Mouse (Mus musculus) midbrain, postnatal 0 days (tissue): ENCODE measurements around the gene Dpp7. TPM values are rescaled to one million over a fixed set of nuclear protein-coding genes. Genes with fewer than 3 reads are reported as not detected.

Experiments
- ATAC-seq: fragments of 200-750 bp; cut with Nextera tagmentation; 2 replicates; pipeline ENCODE4 v1.8.0; 2017; ENCODE audit warnings: moderate number of reproducible peaks, mild to moderate bottlenecking, moderate TSS enrichment, moderate library complexity; ENCODE audit not compliant: low FRiP score
- DNase-seq: peaks from one replicate; pipeline ENCODE4 v3.0.0-alpha.2; 2015; ENCODE audit warnings: low spot score
- H3K27ac ChIP-seq: fragments of 300-500 bp; sonication (generic); 2 replicates; pipeline ENCODE4 v1.5.1; 2014; ENCODE audit warnings: low read depth, mild to moderate bottlenecking, low read length, mixed read lengths
- H3K27me3 ChIP-seq: fragments of 300-500 bp; sonication (generic); 2 replicates; pipeline ENCODE4 v1.6.1; 2014; ENCODE audit warnings: low read length, control low read depth, mixed read lengths; ENCODE audit not compliant: insufficient read depth
- H3K36me3 ChIP-seq: fragments of 300-500 bp; sonication (generic); 2 replicates; pipeline ENCODE4 v1.6.1; 2014; ENCODE audit warnings: low read length, control low read depth, mixed read lengths; ENCODE audit not compliant: insufficient read depth
- H3K4me1 ChIP-seq: fragments of 300-500 bp; sonication (generic); 2 replicates; pipeline ENCODE4 v1.6.1; 2014; ENCODE audit warnings: mild to moderate bottlenecking, control low read depth, antibody characterized with exemption, low read length, mixed read lengths; ENCODE audit not compliant: insufficient read depth
- H3K4me2 ChIP-seq: fragments of 300-500 bp; sonication (generic); 2 replicates; pipeline ENCODE4 v1.6.1; 2014; ENCODE audit warnings: low read depth, mild to moderate bottlenecking, low read length, mixed read lengths; ENCODE audit not compliant: poor library complexity, severe bottlenecking
- H3K4me3 ChIP-seq: fragments of 300-500 bp; sonication (generic); 2 replicates; pipeline ENCODE4 v1.5.1; 2014; ENCODE audit warnings: low read depth, mild to moderate bottlenecking, low read length, moderate library complexity
- H3K9ac ChIP-seq: fragments of 300-500 bp; sonication (generic); replicated peaks from 2 replicates; pipeline ENCODE4 v1.6.1; 2014; ENCODE audit warnings: mild to moderate bottlenecking, low read length, moderate library complexity, mixed read lengths; ENCODE audit not compliant: poor library complexity, severe bottlenecking
- H3K9me3 ChIP-seq: fragments of 300-500 bp; sonication (generic); 2 replicates; pipeline ENCODE4 v1.6.1; 2016; ENCODE audit warnings: low read length, control low read depth
- CTCF ChIP-seq: IDR thresholded peaks from 2 replicates; pipeline ENCODE4 v1.5.1; 2016; ENCODE audit warnings: antibody characterized with exemption, mild to moderate bottlenecking
- WGBS: fragments of 180-500 bp; shearing (Covaris S2); extraction: QIAGEN DNeasy Blood & Tissue Kit; methylation state at CpG from one replicate; pipeline ENCODE4 v1.1.7; 2014; 5-methylcytosine and 5-hydroxymethylcytosine counted together
- polyA plus RNA-seq: library from polyadenylated mRNA; unstranded; fragments of >200 nt; fragmentation: Nextera tagmentation; extraction: Ambion mirVana; gene quantifications from 2 replicates; pipeline ENCODE4 v1.2.1, GENCODE M21; 2015
- total RNA-seq: library from RNA; depleted of rRNA; stranded (reverse); fragments of >200 nt; gene quantifications from 2 replicates; pipeline ENCODE4 v1.2.3, GENCODE M21; 2014

Dpp7 gene
- total and polyA plus RNA-seq, 2 experiments from 2014 or later: 14.9 to 22.7 TPM

DNA sequence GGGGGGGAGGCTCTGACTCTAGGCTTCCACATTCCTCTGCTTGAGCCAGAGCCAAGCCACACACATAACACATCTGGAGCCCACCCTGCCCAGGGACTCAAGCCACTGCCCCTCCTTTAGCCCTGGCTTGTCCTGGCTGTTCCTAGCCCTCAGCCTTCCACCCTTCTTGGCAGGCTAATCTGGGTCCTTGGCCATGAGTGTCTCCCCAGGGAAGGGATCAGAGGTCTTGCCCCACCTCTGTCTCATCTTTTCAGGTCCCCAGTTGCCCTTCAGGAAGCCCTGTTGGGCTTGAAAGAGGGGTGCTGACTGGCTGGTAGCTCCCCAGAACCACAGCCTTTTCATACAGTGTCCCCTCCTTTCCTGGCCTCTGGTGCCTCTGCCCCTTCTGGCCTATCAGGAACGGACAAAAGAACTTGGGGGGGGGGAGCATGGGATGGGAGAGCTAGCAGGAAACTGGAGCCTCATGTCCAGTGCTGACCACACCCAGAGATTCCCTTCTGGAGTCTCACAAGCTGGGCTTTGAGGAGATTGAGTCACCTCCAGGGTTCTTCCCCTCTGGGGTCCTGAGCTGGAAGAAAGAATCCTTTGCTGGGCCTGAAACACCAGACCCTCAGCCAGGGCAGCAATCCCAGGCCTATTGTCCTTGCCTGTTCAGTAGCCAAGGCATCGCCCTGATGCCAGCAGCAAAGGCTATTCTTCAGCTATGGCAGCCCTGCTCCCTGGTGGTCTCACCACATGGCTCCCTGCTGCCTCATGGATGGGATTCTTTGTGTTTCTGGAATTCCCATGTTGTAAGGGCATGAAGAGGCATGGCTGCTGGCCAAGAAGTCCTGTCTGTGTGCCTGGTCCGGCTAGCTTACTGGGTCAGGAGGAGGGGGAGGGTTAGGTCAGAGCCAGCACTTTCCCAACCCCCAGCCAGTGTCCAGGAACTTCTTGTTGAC is 38.4 kb upstream of the Dpp7 start:
- Histone ChIP-seq H3K4me1 (0 out of 2 replicates have a peak, but pooled peaks cover 8% of the 10 kb centered on the region), H3K9ac (no peak overlapping the region), H3K4me2 (no peak overlapping the region), H3K9me3 (no peaks in the 10 kb centered on the region), H3K4me3 (no peak overlapping the region), H3K27ac (peak overlapping the region; percentile 38; the same call in 1 of the 2 replicates), H3K36me3 (no peaks in the 10 kb centered on the region), H3K27me3 (peaks cover 40% of the 10 kb centered on the region)
- no peak for TF ChIP-seq CTCF
- DNase-seq (peak; percentile 86), ATAC-seq (peak; percentile 74)
- 15% methylated on average over 3 of the region's 3 CpGs for WGBS

DNA sequence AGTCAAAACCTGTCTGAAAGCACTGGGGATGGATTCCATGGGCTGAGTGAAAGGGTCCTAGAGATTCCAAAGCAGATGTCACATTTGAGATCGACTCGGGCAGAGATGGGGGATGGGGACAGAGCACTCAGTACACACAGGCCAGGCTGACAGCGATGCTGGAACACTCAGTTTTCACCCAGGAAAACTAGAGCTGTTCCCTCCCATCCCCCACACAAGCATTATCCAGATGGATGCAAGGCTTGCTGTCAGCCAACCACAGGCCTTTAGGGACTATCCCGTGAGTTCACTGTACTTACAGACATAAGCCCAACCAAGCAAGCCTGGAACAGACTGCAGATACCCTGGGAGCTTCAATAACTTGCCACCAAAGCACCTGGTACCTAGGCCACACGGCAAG is 35.1 kb upstream of the Dpp7 start:
- DNase-seq (no peak), ATAC-seq (no peak)
- no peak for TF ChIP-seq CTCF
- Histone ChIP-seq H3K4me2 (no peak overlapping the region), H3K36me3 (no peaks in the 10 kb centered on the region), H3K4me3 (no peak overlapping the region), H3K9me3 (no peaks in the 10 kb centered on the region), H3K27me3 (peaks cover 12% of the 10 kb centered on the region), H3K27ac (no peak overlapping the region), H3K4me1 (0 out of 2 replicates have a peak, but pooled peaks cover 3% of the 10 kb centered on the region), H3K9ac (no peak overlapping the region)
- WGBS: 76% methylated on average over 5 of the region's 5 CpGs

DNA sequence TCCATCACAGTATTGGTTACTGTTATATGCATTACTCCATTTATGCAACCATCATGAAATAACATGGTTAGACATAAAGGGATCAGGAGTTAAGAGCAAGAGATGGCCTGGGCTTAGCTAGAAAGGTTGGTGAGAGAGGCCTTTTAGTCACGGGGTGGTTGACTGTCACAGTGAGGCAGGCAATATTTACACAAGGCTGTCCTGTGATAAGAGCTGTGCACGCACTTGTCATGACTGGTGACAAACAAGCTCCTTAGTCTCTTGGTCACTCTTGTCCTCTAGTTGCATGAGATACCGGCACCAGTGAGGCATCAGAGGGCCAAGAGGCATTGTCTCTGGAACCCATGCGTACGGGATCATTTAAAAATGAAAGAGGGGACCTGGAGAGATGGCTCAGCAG is 28.3 kb upstream of the Dpp7 start:
- TF ChIP-seq CTCF: no peak
- no peak for DNase-seq

DNA sequence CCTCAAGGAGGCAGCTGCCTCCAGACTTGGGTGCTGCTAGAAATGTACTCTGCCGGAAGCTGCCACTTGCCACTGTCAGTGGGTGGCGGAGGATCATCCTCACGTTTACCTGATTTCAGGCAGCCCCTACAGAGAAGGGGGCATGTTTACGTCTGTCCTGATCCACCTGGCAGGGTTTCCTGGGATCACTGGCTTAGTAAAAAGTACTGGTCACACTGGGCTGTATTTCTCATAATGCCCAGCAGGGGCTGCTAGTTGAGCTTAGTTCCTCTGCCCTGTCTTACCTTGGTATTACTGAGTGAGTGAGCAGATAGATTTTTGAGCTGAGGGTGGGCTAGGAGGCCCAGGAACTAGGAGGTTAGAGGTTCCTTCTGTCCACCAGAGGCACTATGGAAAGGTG is 20.4 kb upstream of the Dpp7 start:
- peak; percentile 79 for DNase-seq
- peak; percentile 20; the same call in 1 of the 2 replicates for ATAC-seq
- H3K4me1 ChIP-seq: 0 out of 2 replicates have a peak, but pooled peaks cover 5% of the 10 kb centered on the region
- H3K4me3 ChIP-seq: no peak overlapping the region
- no peak overlapping the region for H3K4me2 ChIP-seq
- TF ChIP-seq CTCF: peak; percentile 86
- no peaks in the 10 kb centered on the region for H3K9me3 ChIP-seq
- no peaks in the 10 kb centered on the region for H3K36me3 ChIP-seq
- no peak overlapping the region for H3K9ac ChIP-seq
- no peak overlapping the region for H3K27ac ChIP-seq
- 68% methylated on average over 4 of the region's 4 CpGs for WGBS
- H3K27me3 ChIP-seq: no peaks in the 10 kb centered on the region; the same call in 1 of the 2 replicates

More for the DNA sequence above, 28.3 kb upstream of the Dpp7 start:
- Histone ChIP-seq H3K9ac (no peak overlapping the region), H3K4me3 (no peak overlapping the region), H3K27ac (no peak overlapping the region), H3K4me2 (no peak overlapping the region), H3K9me3 (no peaks in the 10 kb centered on the region), H3K4me1 (no peaks in the 10 kb centered on the region), H3K36me3 (no peaks in the 10 kb centered on the region), H3K27me3 (no peaks in the 10 kb centered on the region)
- ATAC-seq: no peak
- 78% methylated on average over 5 of the region's 5 CpGs for WGBS

DNA sequence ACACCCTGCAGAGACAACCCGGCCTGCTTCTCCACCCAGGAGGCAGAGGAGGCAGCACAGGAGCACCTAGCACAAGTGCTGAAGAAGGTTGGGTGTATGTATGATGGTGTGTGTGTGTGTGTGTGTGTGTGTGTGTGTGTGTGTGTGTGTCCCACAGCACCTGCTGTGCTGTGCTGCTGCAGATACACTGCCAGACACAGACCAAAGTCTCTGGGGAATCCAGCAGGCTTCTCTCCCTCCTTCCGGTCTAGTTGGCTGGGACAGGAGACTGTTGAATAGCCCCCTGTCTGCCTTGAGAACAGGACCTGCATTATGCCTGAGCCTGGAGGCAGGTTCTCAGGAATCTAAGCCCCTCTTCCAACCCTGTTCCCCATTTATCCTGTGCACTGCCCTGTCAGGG is 17.3 kb upstream of the Dpp7 start:
- no peak overlapping the region for H3K27ac ChIP-seq
- no peaks in the 10 kb centered on the region; the same call in 1 of the 2 replicates for H3K27me3 ChIP-seq
- ATAC-seq (no peak), DNase-seq (peak; percentile 58)
- H3K4me3 ChIP-seq: peak overlapping the region; percentile 59
- WGBS: 6% methylated on average over 2 of the region's 2 CpGs
- 0 out of 2 replicates have a peak, but pooled peaks cover 5% of the 10 kb centered on the region for H3K4me1 ChIP-seq
- no peaks in the 10 kb centered on the region for H3K9me3 ChIP-seq
- H3K36me3 ChIP-seq: no peaks in the 10 kb centered on the region
- no peak for TF ChIP-seq CTCF
- peak overlapping the region; percentile 88; the same call in 1 of the 2 replicates for H3K4me2 ChIP-seq
- H3K9ac ChIP-seq: no peak overlapping the region
